Mouse (Mus musculus): ENCODE data around the gene Gipc2. TPM values are rescaled to one million over a fixed set of nuclear protein-coding genes. Genes with fewer than 3 reads are reported as not detected.

Gipc2 gene
- polyA plus RNA-seq, 1 experiment from 2014 or later = 16.2 TPM

GRCm38 (mm10) chr3:152046895-152047294 is 119.1 kb downstream of the Gipc2 start:
- Histone ChIP-seq H3K36me3 (ENCODE audit: control insufficient read depth, insufficient read depth, low read length) (no peaks in the 10 kb centered on the region), H3K4me2 (ENCODE audit: low read length) (no peak overlapping the region), H3K4me3 (ENCODE audit: low read depth, low read length) (no peak overlapping the region), H3K9ac (ENCODE audit: low read depth, low read length) (no peak overlapping the region), H3K27me3 (ENCODE audit: control insufficient read depth, insufficient read depth, low read depth, low read length) (no peaks in the 10 kb centered on the region), H3K9me3 (replicated peaks; ENCODE audit: control insufficient read depth, low read length, poor library complexity, severe bottlenecking) (no peaks in the 10 kb centered on the region), H3K27ac (ENCODE audit: low read length) (no peak overlapping the region), H3K4me1 (ENCODE audit: control insufficient read depth, insufficient read depth, low read length) (no peaks in the 10 kb centered on the region)
- no peak for ATAC-seq
- WGBS = 86% methylated on average over 3 of the region's 3 CpGs

Other genes with a start within 250 kb of the Gipc2 start
- 48.8 and 52.5 TPM in 2 replicates for gene Dnajb4, start 44.1 kb upstream of the Gipc2 start, polyA plus RNA-seq (2015; fragmentation: Nextera tagmentation; extraction: Ambion mirVana)
- 191 and 239 TPM in 2 replicates for gene Fubp1, start 44.2 kb upstream of the Gipc2 start, polyA plus RNA-seq (2015; fragmentation: Nextera tagmentation; extraction: Ambion mirVana)
- gene Nexn, start 100.1 kb upstream of the Gipc2 start, polyA plus RNA-seq (2015; fragmentation: Nextera tagmentation; extraction: Ambion mirVana) = 1.8 TPM in 2 replicates
- 18.4 and 19.3 TPM in 2 replicates for gene Miga1, start 174.2 kb upstream of the Gipc2 start, polyA plus RNA-seq (2015; fragmentation: Nextera tagmentation; extraction: Ambion mirVana)
- gene Usp33, start 180.2 kb upstream of the Gipc2 start, polyA plus RNA-seq (2015; fragmentation: Nextera tagmentation; extraction: Ambion mirVana) = 99.6 and 102 TPM in 2 replicates
- gene Zzz3, start 229.2 kb upstream of the Gipc2 start, polyA plus RNA-seq (2015; fragmentation: Nextera tagmentation; extraction: Ambion mirVana) = 27.1 and 32.9 TPM in 2 replicates

All from midbrain, embryonic 16.5 days (tissue).